Mouse (Mus musculus): Measurements from ENCODE around the gene Gm136.

- TF ChIP-seq CTCF (IDR thresholded peaks at IDR 0.05; ENCODE audit: borderline replicate concordance, insufficient read depth, low read depth, low read length), result no peak
- no peak for TF ChIP-seq POLR2A (IDR thresholded peaks at IDR 0.05; ENCODE audit: borderline replicate concordance, insufficient read depth, low read length)
Observed at GRCm38 (mm10) chr4:34723186-34723585, 32.9 kb downstream of the Gm136 start.

All from cerebellum, adult 2 months (tissue).